8 mouse cellular contexts compared by ENCODE assay signal in genomic region chr19:24300994-24301767, GRCm38 (mm10). TPM values are rescaled to one million over a fixed set of nuclear protein-coding genes. Genes with fewer than 3 reads are reported as not detected.
DNase-seq lines count a peak whose midpoint lies in the region; ATAC-seq lines count a peak whose summit lies in the region.

No protein-coding gene starts in this region.

- peak overlapping the region; percentile 42 for H3K4me2 ChIP-seq in hindbrain, embryonic 14.5 days (replicated peaks)

- H3K4me1 ChIP-seq in hindbrain, embryonic 14.5 days (replicated peaks; ENCODE audit: control insufficient read depth, insufficient read depth, low read length): no peaks in the 10 kb centered on the region

- no peaks in the 10 kb centered on the region for H3K9me3 ChIP-seq in hindbrain, embryonic 14.5 days (ENCODE audit: control insufficient read depth, low read length)

- peak overlapping the region; percentile 12; the same call in 1 of the 2 replicates for H3K4me3 ChIP-seq in hindbrain, embryonic 14.5 days (replicated peaks; ENCODE audit: low read length)

- peak; percentile 86 for DNase-seq in R1 (ENCODE audit: low read depth, low spot score)
- DNase-seq in cerebellum, adult 9-10 months: peak; percentile 73
- peak; percentile 34 to 60 for DNase-seq in frontal cortex, postnatal 14 days (ENCODE audit: low spot score in 2 of 2)
- peak; percentile 90 for DNase-seq in hindbrain, embryonic 14.5 days (ENCODE audit: low spot score)
- peak; percentile 62 to 69 for DNase-seq in layer of hippocampus, postnatal 36 days
- DNase-seq in lung, postnatal 4 days: peak; percentile 64 to 78
- peak; percentile 89 for DNase-seq in retina, embryonic 14.5 days (ENCODE audit: low spot score)
- DNase-seq in thymus, postnatal 36 days: peak; percentile 67 to 70

- no peak overlapping the region for H3K9ac ChIP-seq in hindbrain, embryonic 14.5 days

- H3K36me3 ChIP-seq in hindbrain, embryonic 14.5 days (replicated peaks; ENCODE audit: control insufficient read depth, insufficient read depth): no peaks in the 10 kb centered on the region

- WGBS in hindbrain, embryonic 14.5 days: 3% methylated on average over 9 of the region's 9 CpGs

- ATAC-seq in hindbrain, embryonic 14.5 days (ENCODE audit: low FRiP score): peak; percentile 88

- H3K27ac ChIP-seq in hindbrain, embryonic 14.5 days: no peak overlapping the region

- no peaks in the 10 kb centered on the region for H3K27me3 ChIP-seq in hindbrain, embryonic 14.5 days (ENCODE audit: control insufficient read depth, insufficient read depth, low read length)

RNA-seq across cellular contexts. Expression of gene Fxn, which starts 20.8 kb away (rescaled TPM):
- 33.0 and 37.0 TPM in 2 replicates for polyA plus RNA-seq in hindbrain, embryonic 14.5 days (2014; fragmentation: Nextera tagmentation; extraction: Ambion mirVana)
- total RNA-seq in layer of hippocampus, postnatal 36 days (2021): 1 to 10 TPM; 7.9 to 8.1 TPM
